Mouse (Mus musculus) embryonic fibroblast, embryonic 13.5 days (primary cell): ENCODE results near the gene Poldip3.

Experiments
- CTCF ChIP-seq: IDR thresholded peaks from 2 replicates; pipeline ENCODE4 v1.5.1; 2011; ENCODE audit warnings: mild to moderate bottlenecking, control low read depth, low read length, moderate library complexity, borderline replicate concordance; ENCODE audit not compliant: insufficient read depth
- POLR2A ChIP-seq: IDR thresholded peaks from 2 replicates; pipeline ENCODE4 v1.6.1; 2011; ENCODE audit warnings: low read depth, mild to moderate bottlenecking, control low read depth, low read length, moderate library complexity

DNA sequence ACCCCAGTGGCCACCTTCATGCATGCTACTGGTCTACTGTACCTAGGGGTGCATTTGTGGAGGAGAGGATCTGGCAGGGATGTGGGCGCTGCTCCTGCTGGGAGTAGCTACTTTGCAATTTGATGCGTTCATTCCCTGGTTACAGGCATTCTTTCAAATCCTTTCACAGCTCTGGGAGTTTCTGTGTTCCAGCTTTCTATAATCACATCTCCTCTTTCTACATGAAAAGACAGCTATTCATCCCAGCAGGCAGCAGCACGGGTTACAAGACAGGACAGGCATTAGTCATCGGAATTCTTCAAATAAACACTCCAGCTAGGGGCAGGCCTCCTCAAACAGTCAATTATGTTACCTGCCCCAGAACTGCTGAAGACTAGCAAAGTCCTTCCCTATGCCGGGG is 6.3 kb downstream of the Poldip3 start:
- no peak for TF ChIP-seq POLR2A
- TF ChIP-seq CTCF, result no peak
